Mouse (Mus musculus): ENCODE measurements around the gene Catsper3. TPM values are rescaled to one million over a fixed set of nuclear protein-coding genes. Genes with fewer than 3 reads are reported as not detected.

The Catsper3 gene
- total RNA-seq (2023), result not detected

DNA sequence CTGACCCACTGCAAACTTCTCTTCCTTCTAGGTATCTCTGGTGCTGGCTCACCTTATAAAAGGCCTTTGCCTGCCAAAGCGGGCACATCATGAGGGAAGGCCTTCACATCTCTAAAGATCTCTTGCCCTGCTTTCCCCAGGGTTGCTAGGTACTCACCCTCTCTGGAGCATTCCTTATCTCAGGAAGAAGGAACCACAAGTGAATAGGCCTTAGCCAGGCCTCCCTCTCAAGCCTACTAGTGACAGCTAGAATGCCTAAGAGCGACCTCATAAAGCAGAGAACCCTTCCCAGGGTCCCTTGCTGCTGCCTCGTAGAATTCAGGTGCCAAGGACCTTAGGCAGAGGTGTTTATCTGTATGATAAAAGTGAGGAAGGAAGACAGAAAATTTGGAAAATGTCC lies at the start of gene Catsper3:
Catsper3 (plus strand) TSS at position 301 of the 400 bp plus-strand sequence.

DNA sequence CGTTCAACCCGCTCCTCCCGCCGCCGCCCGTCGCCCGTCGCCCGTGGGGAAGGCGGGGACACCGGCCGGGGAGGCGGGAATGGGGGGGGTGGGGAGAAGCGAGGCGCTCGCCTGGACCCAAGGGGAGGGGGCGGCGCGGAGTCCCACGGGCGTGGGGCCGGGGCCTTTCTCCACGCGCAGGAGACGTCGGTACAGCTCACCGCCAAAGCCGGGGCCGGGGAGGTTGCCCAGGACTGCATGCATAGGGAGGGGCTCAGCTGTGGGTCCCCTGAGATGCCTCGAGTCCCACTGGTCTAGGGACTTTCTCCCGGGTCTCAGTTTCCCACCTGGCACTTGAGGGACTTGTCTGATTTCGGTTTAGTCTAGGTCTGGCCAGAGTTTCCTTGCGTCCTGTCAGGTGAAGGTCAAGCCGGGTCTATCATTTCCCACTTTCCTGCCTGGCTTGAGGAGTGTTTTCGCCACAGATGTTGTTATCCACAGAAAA lies 51.8 kb downstream of the Catsper3 start, which contains the start of gene Pitx1:
Pitx1 (minus strand) TSS at position 51 of the 484 bp plus-strand sequence.

Other genes with a start within 250 kb of the Catsper3 start
- gene Ddx41, start 247.9 kb upstream of the Catsper3 start, total RNA-seq (2023), result 74.7 TPM
- gene Fam193b, start 213.4 kb upstream of the Catsper3 start, total RNA-seq (2023), result 177 TPM
- gene Tmed9, start 210.8 kb upstream of the Catsper3 start, total RNA-seq (2023), result 100 TPM
- gene B4galt7, start 184.7 kb upstream of the Catsper3 start, total RNA-seq (2023), result 39.6 TPM
- 18.8 TPM for gene Caml, start 161.6 kb upstream of the Catsper3 start, total RNA-seq (2023)
- gene Ddx46, start 149.5 kb upstream of the Catsper3 start, total RNA-seq (2023), result 96.0 TPM
- 23.6 TPM for gene B230219D22Rik, start 91.4 kb upstream of the Catsper3 start, total RNA-seq (2023)
- 28.5 TPM for gene Txndc15, start 69.9 kb upstream of the Catsper3 start, total RNA-seq (2023)
- gene Pcbd2, start 57.2 kb upstream of the Catsper3 start, total RNA-seq (2023), result 21.5 TPM
- not detected for gene Pitx1, start 51.6 kb downstream of the Catsper3 start, total RNA-seq (2023)

All from CD8-positive naive resting alpha-beta T cell, adult 57 days (primary cell).